Mouse (Mus musculus): Measurements from ENCODE around the gene Actbl2. TPM values are rescaled to one million over a fixed set of nuclear protein-coding genes. Genes with fewer than 3 reads are reported as not detected.

Actbl2 gene
- polyA plus RNA-seq, 1 experiment from 2014 or later: 0.05 TPM

DNA sequence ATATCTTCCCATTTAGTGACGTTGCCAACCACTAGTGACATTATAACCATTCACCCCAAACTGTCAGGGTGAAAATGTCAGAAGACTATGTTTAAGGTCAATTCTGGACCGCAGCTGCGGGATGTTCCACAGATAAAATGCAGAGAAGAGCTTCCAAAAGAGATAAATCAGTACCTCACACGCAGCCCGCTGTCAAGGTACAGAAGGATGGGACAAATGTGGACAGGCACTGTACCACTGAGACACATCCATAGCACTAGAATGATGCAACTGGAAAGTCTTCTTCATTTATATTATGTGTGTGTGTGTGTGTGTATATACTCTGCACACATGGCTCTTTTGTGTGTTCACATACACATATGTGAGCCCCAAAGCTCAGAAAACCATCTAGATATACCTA lies 49.9 kb downstream of the Actbl2 start:
- Histone ChIP-seq H3K4me3 (no peak overlapping the region), H3K4me1 (no peaks in the 10 kb centered on the region), H3K36me3 (no peaks in the 10 kb centered on the region), H3K27me3 (no peaks in the 10 kb centered on the region), H3K4me2 (replicated peaks) (no peak overlapping the region), H3K9me3 (no peaks in the 10 kb centered on the region), H3K27ac (no peak overlapping the region), H3K9ac (no peak overlapping the region)
- WGBS: 92% methylated on average over 5 of the region's 5 CpGs
- ATAC-seq (ENCODE audit: insufficient number of reproducible peaks, insufficient read depth, low FRiP score, low TSS enrichment): no peak

Other genes with a start within 250 kb of the Actbl2 start
- 110 and 113 TPM in 2 replicates for gene Gpbp1, start 235.1 kb downstream of the Actbl2 start, polyA plus RNA-seq (2016; fragmentation: Nextera tagmentation; extraction: Ambion mirVana)

All from embryonic facial prominence, embryonic 12.5 days (tissue).